Mouse (Mus musculus): ENCODE measurements around the gene Fras1. TPM values are rescaled to one million over a fixed set of nuclear protein-coding genes. Genes with fewer than 3 reads are reported as not detected.

Gene Fras1
- polyA plus RNA-seq, 1 experiment from 2014 or later: 34.5 TPM

DNA sequence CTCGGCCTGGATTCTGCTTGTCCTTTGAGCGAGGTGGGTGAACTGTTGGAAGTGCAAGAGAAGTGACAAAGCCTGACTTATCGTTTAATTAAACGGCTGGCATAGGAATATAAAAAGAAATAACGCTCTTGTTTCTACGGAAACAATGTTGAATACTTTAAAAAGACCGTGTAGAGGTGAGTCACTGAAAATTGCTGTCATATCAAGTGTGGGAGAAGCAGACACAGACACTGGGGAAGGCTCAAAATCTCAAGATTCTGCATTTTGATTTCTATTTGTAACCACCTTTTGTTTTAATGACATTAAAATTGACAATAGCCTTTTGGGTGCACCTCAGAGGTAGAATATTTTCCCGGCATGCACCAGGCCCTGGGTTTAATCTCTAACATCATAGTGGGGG is 14.6 kb downstream of the Fras1 start:
- ATAC-seq (ENCODE audit: insufficient number of reproducible peaks, insufficient read depth, low FRiP score, low read depth): no peak
- Histone ChIP-seq H3K4me2 (ENCODE audit: low read length) (no peak overlapping the region), H3K27me3 (ENCODE audit: control insufficient read depth, insufficient read depth, low read length) (no peaks in the 10 kb centered on the region), H3K27ac (replicated peaks in 1 of 2; ENCODE audit: control insufficient read depth in 1 of 2, insufficient read depth in 1 of 2, low read depth in 2 of 2, low read length in 2 of 2) (no peak overlapping the region), H3K4me1 (ENCODE audit: control insufficient read depth in 2 of 2, insufficient read depth in 2 of 2, low read length in 2 of 2) (no peaks in the 10 kb centered on the region; a peak in 1 of 4 replicates), H3K4me3 (ENCODE audit: control insufficient read depth in 1 of 2, insufficient read depth in 1 of 2, low read depth in 1 of 2, low read length in 2 of 2) (no peak overlapping the region), H3K9me3 (ENCODE audit: control insufficient read depth, low read length) (no peaks in the 10 kb centered on the region), H3K9ac (ENCODE audit: low read length) (no peak overlapping the region), H3K36me3 (ENCODE audit: control insufficient read depth, insufficient read depth, low read length) (no peaks in the 10 kb centered on the region)
- 91% methylated on average over 8 of the region's 8 CpGs for WGBS

DNA sequence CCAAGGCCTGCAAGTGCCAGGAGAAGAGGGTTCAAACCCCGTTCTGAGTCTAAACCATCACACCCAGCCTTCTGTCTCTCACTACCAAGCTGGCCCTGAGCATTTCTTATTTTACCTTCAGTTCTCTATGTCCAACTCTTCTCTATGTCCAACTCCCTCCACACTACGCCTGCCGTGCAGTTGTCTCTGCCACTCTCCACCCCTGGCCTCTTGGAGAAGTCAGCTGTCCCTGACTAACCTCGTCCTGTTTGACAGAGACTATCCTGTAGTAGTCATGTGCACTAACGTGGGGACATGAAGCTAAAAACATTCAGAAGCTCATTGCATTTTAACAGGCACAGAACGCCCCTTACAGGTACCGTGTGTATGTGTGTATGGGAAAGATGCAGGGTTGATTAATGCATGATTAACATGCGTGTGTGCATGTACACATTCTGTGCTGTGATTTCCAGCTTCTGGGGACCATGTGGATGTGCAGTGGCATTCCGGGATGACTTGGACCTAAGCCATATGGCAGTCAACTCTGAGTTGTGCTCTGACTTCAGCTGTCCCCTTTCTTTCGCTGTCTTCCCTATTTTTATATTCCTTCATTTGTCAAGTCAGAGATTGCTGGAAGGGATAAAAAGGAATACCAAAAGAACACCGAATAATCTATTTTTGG is 16.3 kb downstream of the Fras1 start:
- H3K9ac ChIP-seq (ENCODE audit: low read length): no peak overlapping the region
- no peaks in the 10 kb centered on the region; a peak in 1 of 4 replicates for H3K4me1 ChIP-seq (ENCODE audit: control insufficient read depth in 2 of 2, insufficient read depth in 2 of 2, low read length in 2 of 2)
- H3K9me3 ChIP-seq (ENCODE audit: control insufficient read depth, low read length): no peaks in the 10 kb centered on the region
- H3K36me3 ChIP-seq (ENCODE audit: control insufficient read depth, insufficient read depth, low read length): no peaks in the 10 kb centered on the region
- no peaks in the 10 kb centered on the region for H3K27me3 ChIP-seq (ENCODE audit: control insufficient read depth, insufficient read depth, low read length)
- WGBS: 83% methylated on average over 11 of the region's 11 CpGs
- no peak overlapping the region for H3K4me3 ChIP-seq (ENCODE audit: control insufficient read depth in 1 of 2, insufficient read depth in 1 of 2, low read depth in 1 of 2, low read length in 2 of 2)
- no peak overlapping the region for H3K27ac ChIP-seq (replicated peaks in 1 of 2; ENCODE audit: control insufficient read depth in 1 of 2, insufficient read depth in 1 of 2, low read depth in 2 of 2, low read length in 2 of 2)
- no peak overlapping the region for H3K4me2 ChIP-seq (ENCODE audit: low read length)
- ATAC-seq (ENCODE audit: insufficient number of reproducible peaks, insufficient read depth, low FRiP score, low read depth): no peak

DNA sequence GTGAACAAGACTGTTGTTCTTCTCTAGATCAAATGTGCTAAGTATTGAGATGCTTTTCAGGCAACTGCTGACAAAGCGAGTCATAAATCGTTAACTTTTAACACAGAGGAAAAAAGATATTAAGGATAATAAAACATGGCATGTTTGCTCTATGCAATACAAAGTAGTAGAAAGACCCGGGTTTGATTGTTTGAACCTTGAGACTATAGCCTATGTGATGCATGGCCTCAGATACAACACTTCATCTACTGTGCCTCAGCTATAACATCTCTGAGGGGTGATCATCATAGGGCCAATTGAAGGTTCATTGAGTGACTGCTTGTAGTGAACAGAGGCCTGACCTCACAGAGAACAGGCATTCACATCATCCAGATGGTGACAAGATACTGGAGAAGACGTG is 17.3 kb downstream of the Fras1 start:
- Histone ChIP-seq H3K4me3 (ENCODE audit: control insufficient read depth in 1 of 2, insufficient read depth in 1 of 2, low read depth in 1 of 2, low read length in 2 of 2) (no peak overlapping the region), H3K27ac (replicated peaks in 1 of 2; ENCODE audit: control insufficient read depth in 1 of 2, insufficient read depth in 1 of 2, low read depth in 2 of 2, low read length in 2 of 2) (no peak overlapping the region), H3K9me3 (ENCODE audit: control insufficient read depth, low read length) (no peaks in the 10 kb centered on the region), H3K36me3 (ENCODE audit: control insufficient read depth, insufficient read depth, low read length) (no peaks in the 10 kb centered on the region), H3K4me2 (ENCODE audit: low read length) (no peak overlapping the region), H3K27me3 (ENCODE audit: control insufficient read depth, insufficient read depth, low read length) (no peaks in the 10 kb centered on the region), H3K9ac (ENCODE audit: low read length) (no peak overlapping the region), H3K4me1 (ENCODE audit: control insufficient read depth in 2 of 2, insufficient read depth in 2 of 2, low read length in 2 of 2) (no peaks in the 10 kb centered on the region; a peak in 1 of 4 replicates)
- 86% methylated on average over 4 of the region's 4 CpGs for WGBS
- ATAC-seq (ENCODE audit: insufficient number of reproducible peaks, insufficient read depth, low FRiP score, low read depth): no peak

DNA sequence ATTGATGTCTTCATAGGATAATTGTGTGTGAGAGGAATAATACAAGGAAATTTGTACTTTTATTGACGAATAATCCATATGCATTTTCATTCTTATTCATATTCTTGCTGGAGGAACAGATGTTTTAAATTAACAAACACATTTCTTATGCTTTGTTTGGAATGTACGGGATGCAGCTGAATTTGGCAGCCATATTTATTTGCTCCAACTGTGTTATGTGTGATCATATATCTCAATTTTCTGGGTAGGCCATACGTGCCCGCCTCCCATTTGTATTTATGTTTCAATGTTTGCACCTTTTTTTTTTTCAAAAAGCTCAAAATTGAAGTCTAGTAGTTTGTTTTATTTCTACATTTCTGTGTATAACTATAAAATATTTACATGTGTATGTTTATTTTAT is 21.2 kb downstream of the Fras1 start:
- Histone ChIP-seq H3K36me3 (ENCODE audit: control insufficient read depth, insufficient read depth, low read length) (no peaks in the 10 kb centered on the region), H3K27ac (replicated peaks in 1 of 2; ENCODE audit: control insufficient read depth in 1 of 2, insufficient read depth in 1 of 2, low read depth in 2 of 2, low read length in 2 of 2) (no peak overlapping the region), H3K4me2 (ENCODE audit: low read length) (no peak overlapping the region), H3K4me1 (ENCODE audit: control insufficient read depth in 2 of 2, insufficient read depth in 2 of 2, low read length in 2 of 2) (peaks cover 4% of the 10 kb centered on the region in 2 experiments; a peak in 3 of 4 replicates), H3K4me3 (ENCODE audit: control insufficient read depth in 1 of 2, insufficient read depth in 1 of 2, low read depth in 1 of 2, low read length in 2 of 2) (no peak overlapping the region), H3K27me3 (ENCODE audit: control insufficient read depth, insufficient read depth, low read length) (no peaks in the 10 kb centered on the region), H3K9ac (ENCODE audit: low read length) (no peak overlapping the region), H3K9me3 (ENCODE audit: control insufficient read depth, low read length) (no peaks in the 10 kb centered on the region)
- 95% methylated on average over 4 of the region's 4 CpGs for WGBS
- no peak for ATAC-seq (ENCODE audit: insufficient number of reproducible peaks, insufficient read depth, low FRiP score, low read depth)

DNA sequence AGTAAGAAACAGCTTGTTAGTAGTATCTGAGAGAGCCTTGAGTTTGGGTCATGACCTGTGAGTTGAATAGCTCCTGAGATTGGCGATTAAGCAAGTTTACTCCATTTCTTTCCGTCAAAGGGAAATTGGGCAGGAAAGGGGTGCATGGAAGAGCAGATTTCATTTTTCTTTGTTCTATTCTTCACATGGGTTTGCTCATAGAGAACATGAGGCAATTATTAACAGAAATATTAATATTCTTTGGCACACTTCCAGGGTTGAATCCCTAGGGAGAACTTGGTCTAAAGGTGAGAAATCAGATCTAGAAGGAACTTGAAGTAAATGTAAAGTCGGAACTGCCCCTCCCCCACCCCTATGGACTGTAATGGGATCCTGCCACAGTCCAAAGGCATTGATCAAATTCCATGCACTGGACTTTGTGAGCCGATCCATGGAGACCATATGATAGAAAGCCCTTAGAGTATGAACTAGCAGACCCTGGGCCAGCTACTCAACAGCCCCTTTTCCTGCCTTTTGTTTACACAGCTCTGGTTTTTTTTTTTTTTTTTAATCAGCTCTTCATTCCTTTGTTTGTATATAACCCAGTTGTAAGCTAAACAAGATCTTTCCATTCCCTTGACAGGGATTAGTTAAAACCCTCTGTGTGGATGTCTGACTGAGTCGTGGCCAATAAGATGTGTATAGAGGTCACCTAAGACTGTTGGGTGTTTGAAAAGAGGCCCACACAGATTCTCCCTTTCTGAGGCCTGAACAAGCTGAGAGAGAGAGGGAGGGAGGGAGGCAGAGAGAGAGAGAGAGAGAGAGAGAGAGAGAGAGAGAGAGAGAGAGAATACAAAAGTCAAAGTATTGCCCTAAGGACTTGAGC is 22.3 kb downstream of the Fras1 start:
- H3K9ac ChIP-seq (ENCODE audit: low read length): no peak overlapping the region
- no peak for ATAC-seq (ENCODE audit: insufficient number of reproducible peaks, insufficient read depth, low FRiP score, low read depth)
- no peaks in the 10 kb centered on the region for H3K9me3 ChIP-seq (ENCODE audit: control insufficient read depth, low read length)
- H3K4me2 ChIP-seq (ENCODE audit: low read length): no peak overlapping the region
- no peaks in the 10 kb centered on the region for H3K27me3 ChIP-seq (ENCODE audit: control insufficient read depth, insufficient read depth, low read length)
- 51% methylated on average over 5 of the region's 5 CpGs for WGBS
- no peaks in the 10 kb centered on the region for H3K36me3 ChIP-seq (ENCODE audit: control insufficient read depth, insufficient read depth, low read length)
- H3K4me1 ChIP-seq (ENCODE audit: control insufficient read depth in 2 of 2, insufficient read depth in 2 of 2, low read length in 2 of 2): peaks cover 4% of the 10 kb centered on the region in 2 experiments; a peak in 3 of 4 replicates
- H3K4me3 ChIP-seq (ENCODE audit: control insufficient read depth in 1 of 2, insufficient read depth in 1 of 2, low read depth in 1 of 2, low read length in 2 of 2): no peak overlapping the region
- H3K27ac ChIP-seq (replicated peaks in 1 of 2; ENCODE audit: control insufficient read depth in 1 of 2, insufficient read depth in 1 of 2, low read depth in 2 of 2, low read length in 2 of 2): no peak overlapping the region

DNA sequence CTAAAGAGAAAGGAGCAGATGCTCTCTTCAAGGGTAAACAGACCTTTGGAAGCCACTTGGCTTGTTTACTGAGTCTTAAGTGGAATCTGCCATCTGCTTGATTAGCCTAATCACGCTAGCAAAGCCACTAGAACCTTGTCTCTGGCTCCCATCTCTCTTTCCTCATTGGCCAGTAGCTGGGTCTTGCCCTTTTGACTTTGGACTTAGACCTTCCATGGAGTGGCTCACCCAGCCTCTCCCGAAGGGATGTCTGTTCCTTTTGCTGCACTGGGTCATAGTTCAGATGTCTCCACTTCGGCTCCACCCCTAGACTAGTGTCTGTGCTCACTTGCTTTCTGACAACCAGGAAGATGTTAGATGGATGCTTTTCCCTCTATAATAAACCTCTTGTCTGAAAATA is 28.8 kb downstream of the Fras1 start:
- H3K4me2 ChIP-seq (ENCODE audit: low read length): no peak overlapping the region
- no peaks in the 10 kb centered on the region for H3K36me3 ChIP-seq (ENCODE audit: control insufficient read depth, insufficient read depth, low read length)
- no peak overlapping the region; a peak in 1 of 4 replicates for H3K27ac ChIP-seq (replicated peaks in 1 of 2; ENCODE audit: control insufficient read depth in 1 of 2, insufficient read depth in 1 of 2, low read depth in 2 of 2, low read length in 2 of 2)
- H3K4me3 ChIP-seq (ENCODE audit: control insufficient read depth in 1 of 2, insufficient read depth in 1 of 2, low read depth in 1 of 2, low read length in 2 of 2): no peak overlapping the region
- ATAC-seq (ENCODE audit: insufficient number of reproducible peaks, insufficient read depth, low FRiP score, low read depth): no peak
- 81% methylated on average over 3 of the region's 3 CpGs for WGBS
- no peaks in the 10 kb centered on the region for H3K27me3 ChIP-seq (ENCODE audit: control insufficient read depth, insufficient read depth, low read length)
- H3K4me1 ChIP-seq (ENCODE audit: control insufficient read depth in 2 of 2, insufficient read depth in 2 of 2, low read length in 2 of 2): peaks cover 3 to 6% of the 10 kb centered on the region in 2 experiments
- H3K9ac ChIP-seq (ENCODE audit: low read length): no peak overlapping the region
- no peaks in the 10 kb centered on the region for H3K9me3 ChIP-seq (ENCODE audit: control insufficient read depth, low read length)

DNA sequence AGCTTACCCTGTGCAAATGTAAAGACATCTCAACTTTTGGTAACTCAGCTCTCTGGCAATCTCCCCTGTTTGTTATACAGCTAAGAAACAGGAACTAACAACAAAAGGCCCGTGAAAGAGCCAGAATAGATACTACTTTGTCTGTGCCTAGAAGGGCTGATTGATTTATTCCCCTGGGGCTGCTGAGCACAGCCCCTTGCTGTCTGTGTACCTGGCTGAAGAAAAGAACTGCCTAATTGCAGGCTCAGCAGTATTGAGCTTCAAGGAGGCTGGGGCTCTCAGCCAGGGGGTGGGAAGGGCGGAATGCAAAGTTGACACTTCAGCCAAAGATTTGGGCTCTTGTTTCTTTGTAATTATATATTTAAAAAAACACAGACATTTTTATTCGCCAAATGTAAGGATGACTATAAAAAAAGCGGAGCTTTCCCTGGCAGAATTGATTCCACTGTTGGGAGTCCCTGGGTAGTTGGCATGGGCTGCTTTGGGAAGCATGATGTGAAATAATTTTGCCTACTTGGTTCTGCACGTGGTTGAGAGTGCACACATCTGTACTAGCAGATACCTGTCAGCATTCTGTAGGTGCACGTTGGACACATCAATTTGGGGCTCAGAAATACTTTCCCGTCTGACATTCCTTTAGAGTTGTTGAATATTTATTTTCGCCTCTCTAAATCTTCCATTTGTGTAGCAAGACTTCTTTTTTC is 31.5 kb downstream of the Fras1 start:
- WGBS: 70% methylated on average over 8 of the region's 8 CpGs
- H3K9ac ChIP-seq (ENCODE audit: low read length): no peak overlapping the region
- ATAC-seq (ENCODE audit: insufficient number of reproducible peaks, insufficient read depth, low FRiP score, low read depth): no peak
- no peak overlapping the region for H3K4me3 ChIP-seq (ENCODE audit: control insufficient read depth in 1 of 2, insufficient read depth in 1 of 2, low read depth in 1 of 2, low read length in 2 of 2)
- H3K4me2 ChIP-seq (ENCODE audit: low read length): no peak overlapping the region
- no peaks in the 10 kb centered on the region for H3K9me3 ChIP-seq (ENCODE audit: control insufficient read depth, low read length)
- peaks cover 0 to 8% of the 10 kb centered on the region in 2 experiments; a peak in 2 of 4 replicates for H3K4me1 ChIP-seq (ENCODE audit: control insufficient read depth in 2 of 2, insufficient read depth in 2 of 2, low read length in 2 of 2)
- no peaks in the 10 kb centered on the region for H3K27me3 ChIP-seq (ENCODE audit: control insufficient read depth, insufficient read depth, low read length)
- H3K27ac ChIP-seq (replicated peaks in 1 of 2; ENCODE audit: control insufficient read depth in 1 of 2, insufficient read depth in 1 of 2, low read depth in 2 of 2, low read length in 2 of 2): no peak overlapping the region
- no peaks in the 10 kb centered on the region for H3K36me3 ChIP-seq (ENCODE audit: control insufficient read depth, insufficient read depth, low read length)

All from heart, embryonic 14.5 days (tissue).